Mouse (Mus musculus): ENCODE measurements at regions not wholly inside any gene's neighbourhood (a gene's known extent, or its start where the extent isn't known, plus 50 kb on each side); places are given as distances from the start of the nearest gene placed in this dataset.
A peak's percentile ranks its signal among the peaks of the same experiment; 100 is the strongest.

- Histone ChIP-seq H3K27ac (no peak overlapping the region), H3K4me3 (no peak overlapping the region)
- no peak for DNase-seq (ENCODE audit: low spot score in 2 of 2)
- no peak for TF ChIP-seq CTCF (conservative IDR thresholded peaks at IDR 0.05)
These were observed 187.2 kb downstream of the Lurap1l start for GRCm38 (mm10) chr4:81097597-81097996.

GRCm38 (mm10) chr4:81101049-81101448 lies 190.6 kb downstream of the Lurap1l start:
- H3K4me3 ChIP-seq = no peak overlapping the region
- DNase-seq (ENCODE audit: low spot score in 2 of 2) = no peak
- no peak overlapping the region for H3K27ac ChIP-seq
- TF ChIP-seq CTCF (conservative IDR thresholded peaks at IDR 0.05) = no peak

- DNase-seq (ENCODE audit: low spot score in 2 of 2) = peak; percentile 18 to 32
These were observed 200.9 kb downstream of the Lurap1l start for GRCm38 (mm10) chr4:81111307-81111706.

GRCm38 (mm10) chr4:81116411-81116810 lies 206.0 kb downstream of the Lurap1l start:
- H3K27ac ChIP-seq = peak overlapping the region; percentile 62; the same call in 1 of the 2 replicates
- H3K4me3 ChIP-seq = no peak overlapping the region
- TF ChIP-seq CTCF (conservative IDR thresholded peaks at IDR 0.05) = no peak
- DNase-seq (ENCODE audit: low spot score in 2 of 2) = peak; percentile 56 to 62

More at GRCm38 (mm10) chr4:81111307-81111706, 200.9 kb downstream of the Lurap1l start:
- Histone ChIP-seq H3K27ac (no peak overlapping the region), H3K4me3 (no peak overlapping the region)
- peak; percentile 74 for TF ChIP-seq CTCF (conservative IDR thresholded peaks at IDR 0.05)

- Histone ChIP-seq H3K27ac (0 out of 2 replicates have a peak overlapping the region, but pooled peaks have one; percentile 43), H3K4me3 (no peak overlapping the region)
- TF ChIP-seq CTCF (conservative IDR thresholded peaks at IDR 0.05) = no peak
- peak in 1 of 2 experiments; percentile 18 for DNase-seq (ENCODE audit: low spot score in 2 of 2)
These were observed 213.7 kb downstream of the Lurap1l start for GRCm38 (mm10) chr4:81124155-81124554.

GRCm38 (mm10) chr4:81129874-81130273 lies 219.4 kb downstream of the Lurap1l start:
- Histone ChIP-seq H3K4me3 (no peak overlapping the region), H3K27ac (no peak overlapping the region)
- TF ChIP-seq CTCF (conservative IDR thresholded peaks at IDR 0.05) = no peak
- no peak for DNase-seq (ENCODE audit: low spot score in 2 of 2)

- Histone ChIP-seq H3K4me3 (no peak overlapping the region), H3K27ac (no peak overlapping the region)
- TF ChIP-seq CTCF (conservative IDR thresholded peaks at IDR 0.05) = no peak
- no peak for DNase-seq (ENCODE audit: low spot score in 2 of 2)
These were observed 262.7 kb downstream of the Lurap1l start for GRCm38 (mm10) chr4:81173111-81173510.

- no peak for TF ChIP-seq CTCF (conservative IDR thresholded peaks at IDR 0.05)
- Histone ChIP-seq H3K27ac (no peak overlapping the region), H3K4me3 (no peak overlapping the region)
- no peak for DNase-seq (ENCODE audit: low spot score in 2 of 2)
These were observed 265.1 kb downstream of the Mpdz start for GRCm38 (mm10) chr4:81177443-81178041.

- Histone ChIP-seq H3K4me3 (no peak overlapping the region), H3K27ac (peak overlapping the region; percentile 52; the same call in 1 of the 2 replicates)
- no peak for DNase-seq (ENCODE audit: low spot score in 2 of 2)
- no peak; the same call in 1 of the 2 replicates for TF ChIP-seq CTCF (conservative IDR thresholded peaks at IDR 0.05)
These were observed 264.4 kb downstream of the Mpdz start for GRCm38 (mm10) chr4:81178047-81178781.

GRCm38 (mm10) chr4:81178782-81179135 lies 263.9 kb downstream of the Mpdz start:
- no peak overlapping the region; the same call in 1 of the 2 replicates for H3K4me3 ChIP-seq
- peak overlapping the region; percentile 53 for H3K27ac ChIP-seq
- TF ChIP-seq CTCF (conservative IDR thresholded peaks at IDR 0.05) = peak; percentile 99
- DNase-seq (ENCODE audit: low spot score in 2 of 2) = peak; percentile 86 to 91

- TF ChIP-seq CTCF (conservative IDR thresholded peaks at IDR 0.05) = no peak
- Histone ChIP-seq H3K27ac (no peak overlapping the region), H3K4me3 (no peak overlapping the region)
- DNase-seq (ENCODE audit: low spot score in 2 of 2) = no peak
These were observed 226.5 kb downstream of the Mpdz start for GRCm38 (mm10) chr4:81216123-81216522.

- H3K27ac ChIP-seq = no peak overlapping the region
- H3K4me3 ChIP-seq = no peak overlapping the region
- DNase-seq (ENCODE audit: low spot score in 2 of 2) = no peak
- TF ChIP-seq CTCF (conservative IDR thresholded peaks at IDR 0.05) = no peak
These were observed 224.6 kb downstream of the Mpdz start for GRCm38 (mm10) chr4:81217979-81218378.

GRCm38 (mm10) chr4:81222034-81222433 lies 220.6 kb downstream of the Mpdz start:
- H3K27ac ChIP-seq = no peak overlapping the region
- DNase-seq (ENCODE audit: low spot score in 2 of 2) = no peak
- no peak overlapping the region for H3K4me3 ChIP-seq
- TF ChIP-seq CTCF (conservative IDR thresholded peaks at IDR 0.05) = no peak
